Mouse (Mus musculus) left cerebral cortex, postnatal 4 days (tissue): ENCODE results near the gene Tmem132a. TPM values are rescaled to one million over a fixed set of nuclear protein-coding genes. Genes with fewer than 3 reads are reported as not detected.

Experiments used
- DNase-seq: peaks from one replicate; pipeline ENCODE4 v3.0.0-alpha.2; 2022
- intact Hi-C: fragments of 180-260 bp; cut with DNase I; formaldehyde crosslinking; loops from one replicate; pipeline ENCODE4 v1.15.1; 2025
- total RNA-seq, 2 experiments: library from RNA; stranded (reverse); gene quantifications; 2 replicates each; pipeline ENCODE4 v1.2.3; 2021

The Tmem132a gene
- total RNA-seq, 2 experiments from 2014 or later: 214 to 236 TPM

GRCm38 (mm10) chr19:10880085-10880974, 10.6 kb upstream of the Tmem132a start:
- intact Hi-C loops: loop anchor here (5.0 kb wide), 1 partner anchor 168 kb away; no protein-coding TSS in a partner anchor
- DNase-seq: no peak

GRCm38 (mm10) chr19:10878201-10878837, 8.6 kb upstream of the Tmem132a start:
- intact Hi-C loops: no loop called here
- no peak for DNase-seq

- no peak for DNase-seq
- intact Hi-C loops: no loop called here
Observed at GRCm38 (mm10) chr19:10871328-10871961, 1.7 kb upstream of the Tmem132a start.

GRCm38 (mm10) chr19:10870676-10871075, 936 bp upstream of the Tmem132a start:
- no peak for DNase-seq

GRCm38 (mm10) chr19:10869241-10869885, 377 bp downstream of the Tmem132a start:
- intact Hi-C loops: loop anchor here (5.0 kb wide), 1 partner anchor 157 kb away; no protein-coding TSS in a partner anchor
- peak; percentile 89 for DNase-seq

More at GRCm38 (mm10) chr19:10870676-10871075, 936 bp upstream of the Tmem132a start:
- intact Hi-C loops: no loop called here

- intact Hi-C loops: loop anchor here (5.0 kb wide), 1 partner anchor 156 kb away; no protein-coding TSS in a partner anchor
- DNase-seq: no peak
Observed at GRCm38 (mm10) chr19:10868623-10869141, 1.1 kb downstream of the Tmem132a start.

- intact Hi-C loops: loop anchor here (5.0 kb wide), 1 partner anchor 156 kb away; no protein-coding TSS in a partner anchor
- no peak for DNase-seq
Observed at GRCm38 (mm10) chr19:10867946-10868622, 1.7 kb downstream of the Tmem132a start.

GRCm38 (mm10) chr19:10866351-10866750, 3.4 kb downstream of the Tmem132a start:
- intact Hi-C loops: loop anchor here (5.0 kb wide), 1 partner anchor 154 kb away; no protein-coding TSS in a partner anchor
- no peak for DNase-seq

GRCm38 (mm10) chr19:10860072-10860497, 9.7 kb downstream of the Tmem132a start:
- no peak for DNase-seq
- intact Hi-C loops: no loop called here

GRCm38 (mm10) chr19:10856520-10856919, 13.2 kb downstream of the Tmem132a start:
- DNase-seq: no peak
- intact Hi-C loops: no loop called here

- no peak for DNase-seq
- intact Hi-C loops: no loop called here
Observed at GRCm38 (mm10) chr19:10855422-10855821, 14.3 kb downstream of the Tmem132a start.

- intact Hi-C loops: no loop called here
- DNase-seq: peak; percentile 57
Observed at GRCm38 (mm10) chr19:10847311-10848087, 22.2 kb downstream of the Tmem132a start.

GRCm38 (mm10) chr19:10846150-10846549, 23.6 kb downstream of the Tmem132a start:
- intact Hi-C loops: no loop called here
- no peak for DNase-seq

GRCm38 (mm10) chr19:10845454-10845853, 24.3 kb downstream of the Tmem132a start:
- no peak for DNase-seq
- intact Hi-C loops: no loop called here

- no peak for DNase-seq
- intact Hi-C loops: no loop called here
Observed at GRCm38 (mm10) chr19:10844206-10844605, 25.5 kb downstream of the Tmem132a start.

GRCm38 (mm10) chr19:10842914-10843313, 26.8 kb downstream of the Tmem132a start:
- DNase-seq: no peak
- intact Hi-C loops: no loop called here

GRCm38 (mm10) chr19:10841721-10842626, 27.8 kb downstream of the Tmem132a start:
- intact Hi-C loops: no loop called here
- no peak for DNase-seq
